In the genomic region with DNA sequence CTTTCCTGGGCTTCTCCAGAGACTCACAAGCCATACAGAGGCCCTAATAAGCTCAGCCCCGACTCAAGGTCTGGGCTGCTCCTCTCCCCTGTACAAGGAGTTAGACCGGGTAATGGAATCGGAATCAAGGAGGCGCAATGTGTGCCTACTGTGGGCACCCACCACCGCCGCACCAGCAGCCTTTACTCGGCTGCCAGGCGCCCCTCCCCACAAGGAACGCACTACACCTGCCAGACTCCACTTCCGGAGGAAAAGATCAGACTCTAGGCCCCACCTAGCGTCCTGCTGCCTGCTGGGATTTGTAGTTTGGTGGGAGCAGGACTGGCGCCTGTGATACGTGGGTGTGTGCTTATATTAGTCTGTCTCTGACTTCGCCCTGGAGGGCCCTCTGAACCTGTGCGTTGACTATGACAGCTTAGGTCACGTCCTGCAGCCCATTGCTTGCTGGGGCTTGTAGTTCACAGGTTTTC, we compare ENCODE assay signal across 7 mouse cellular contexts. TPM values are rescaled to one million over a fixed set of nuclear protein-coding genes. Genes with fewer than 3 reads are reported as not detected.
A peak's percentile ranks its signal among the peaks of the same experiment; 100 is the strongest.
DNase-seq lines count a peak whose midpoint lies in the region; ATAC-seq and TF ChIP-seq lines count a peak whose summit lies in the region.

No protein-coding gene starts in this region.

- H3K9ac ChIP-seq in intestine, postnatal 0 days (ENCODE audit: low read depth, low read length) = peak overlapping the region; percentile 58
- H3K9ac ChIP-seq in midbrain, embryonic 12.5 days (replicated peaks) = peak overlapping the region; percentile 59

- 3% methylated on average over 16 of the region's 16 CpGs for WGBS in intestine, postnatal 0 days
- under 1% methylated on average over 16 of the region's 16 CpGs for WGBS in midbrain, embryonic 12.5 days
- under 1% methylated on average over 16 of the region's 16 CpGs for WGBS in small intestine, adult 2 months

- peak overlapping the region; percentile 47 for H3K4me3 ChIP-seq in intestine, postnatal 0 days (ENCODE audit: low read depth, low read length)
- peak overlapping the region; percentile 53 for H3K4me3 ChIP-seq in midbrain, embryonic 12.5 days
- peak overlapping the region; percentile 79 for H3K4me3 ChIP-seq in small intestine, adult 2 months (ENCODE audit: low read depth, low read length)

- intact Hi-C loops in left cerebral cortex, postnatal 4 days (cut with DNase I) = no loop called here

- H3K4me1 ChIP-seq in intestine, postnatal 0 days (replicated peaks; ENCODE audit: control insufficient read depth, insufficient read depth, low read length) = no peaks in the 10 kb centered on the region
- peaks cover 12% of the 10 kb centered on the region for H3K4me1 ChIP-seq in midbrain, embryonic 12.5 days
- peaks cover 9% of the 10 kb centered on the region for H3K4me1 ChIP-seq in small intestine, adult 2 months (ENCODE audit: control insufficient read depth, insufficient read depth, insufficient read length, low read length)

- no peaks in the 10 kb centered on the region for H3K36me3 ChIP-seq in intestine, postnatal 0 days (ENCODE audit: control insufficient read depth, insufficient read depth)
- H3K36me3 ChIP-seq in midbrain, embryonic 12.5 days = no peaks in the 10 kb centered on the region
- H3K36me3 ChIP-seq in small intestine, adult 2 months (ENCODE audit: control insufficient read depth, insufficient read depth, low read length) = no peaks in the 10 kb centered on the region

- TF ChIP-seq CTCF in intestine, postnatal 0 days (IDR thresholded peaks at IDR 0.05; ENCODE audit: low read depth) = peak; percentile 37; the same call in 1 of the 2 replicates
- TF ChIP-seq CTCF in small intestine, adult 2 months (IDR thresholded peaks at IDR 0.05; ENCODE audit: extremely low read depth, insufficient read length, insufficient replicate concordance, low read depth, low read length) = no peak

- no peaks in the 10 kb centered on the region for H3K9me3 ChIP-seq in intestine, postnatal 0 days (ENCODE audit: control insufficient read depth)
- H3K9me3 ChIP-seq in midbrain, embryonic 12.5 days = no peaks in the 10 kb centered on the region

- peak overlapping the region; percentile 83 for H3K4me2 ChIP-seq in intestine, postnatal 0 days (replicated peaks; ENCODE audit: low read depth)
- H3K4me2 ChIP-seq in midbrain, embryonic 12.5 days (replicated peaks) = peak overlapping the region; percentile 77

- DNase-seq in adrenal gland, adult 8-10 months = peak; percentile 90
- DNase-seq in embryo, embryonic 9.5 days (ENCODE audit: extremely low spot score) = peak; percentile 76
- peak; percentile 93 for DNase-seq in gonadal fat pad, adult 2 months (ENCODE audit: low read depth)
- peak; percentile 85 for DNase-seq in left cerebral cortex, postnatal 4 days

- TF ChIP-seq POLR2A in small intestine, adult 2 months (IDR thresholded peaks at IDR 0.05; ENCODE audit: low read depth, low read length) = peak; percentile 86

- H3K27me3 ChIP-seq in intestine, postnatal 0 days (replicated peaks; ENCODE audit: control insufficient read depth, insufficient read depth, low read length) = no peaks in the 10 kb centered on the region
- H3K27me3 ChIP-seq in midbrain, embryonic 12.5 days = peaks cover under 1% of the 10 kb centered on the region; the same call in 1 of the 2 replicates
- H3K27me3 ChIP-seq in small intestine, adult 2 months (ENCODE audit: control insufficient read depth, insufficient read depth, low read length) = no peaks in the 10 kb centered on the region

- H3K27ac ChIP-seq in intestine, postnatal 0 days (ENCODE audit: low read depth, low read length) = no peak overlapping the region
- H3K27ac ChIP-seq in midbrain, embryonic 12.5 days (replicated peaks) = 0 out of 2 replicates have a peak overlapping the region, but pooled peaks have one; percentile 25
- peak overlapping the region; percentile 7; the same call in 1 of the 2 replicates for H3K27ac ChIP-seq in small intestine, adult 2 months (ENCODE audit: insufficient read depth, low read depth, low read length)

- peak; percentile 98 for ATAC-seq in intestine, postnatal 0 days
- ATAC-seq in midbrain, embryonic 12.5 days (ENCODE audit: low FRiP score, low read depth) = peak; percentile 92

RNA-seq across cellular contexts. Expression of a gene that starts 5.6 kb away (rescaled TPM):
- 100 to 1,000 TPM in 1 of 4 experiments, 10 to 100 TPM in 3; 49.1 to 110 (median 82.0) TPM for total RNA-seq in adrenal gland, adult 8-10 months (2022)
- polyA plus RNA-seq in gonadal fat pad, adult 2 months (2012; rRNA removed) = 138 TPM in 2 replicates
- polyA plus RNA-seq in intestine, postnatal 0 days (2015; fragmentation: Nextera tagmentation; extraction: Ambion mirVana) = 25.2 and 28.5 TPM in 2 replicates
- 1 to 10 TPM; 2.1 to 3.4 TPM for total RNA-seq in left cerebral cortex, postnatal 4 days (2021)
- 5.8 and 6.1 TPM in 2 replicates for polyA plus RNA-seq in midbrain, embryonic 12.5 days (2016; fragmentation: Nextera tagmentation; extraction: Ambion mirVana)
- 17.5 and 53.4 TPM in 2 replicates for polyA plus RNA-seq in small intestine, adult 2 months (2012; rRNA removed)

RNA-seq across cellular contexts. Expression of a gene that starts 17.1 kb away (rescaled TPM):
- under 1 TPM; 0.43 to 0.52 (median 0.47) TPM for total RNA-seq in adrenal gland, adult 8-10 months (2022)
- polyA plus RNA-seq in gonadal fat pad, adult 2 months (2012; rRNA removed) = 3.3 and 3.7 TPM in 2 replicates
- 0.12 and 0.16 TPM in 2 replicates for polyA plus RNA-seq in intestine, postnatal 0 days (2015; fragmentation: Nextera tagmentation; extraction: Ambion mirVana)
- total RNA-seq in left cerebral cortex, postnatal 4 days (2021) = under 1 TPM; 0.36 to 0.68 TPM
- polyA plus RNA-seq in midbrain, embryonic 12.5 days (2016; fragmentation: Nextera tagmentation; extraction: Ambion mirVana) = 0.63 and 0.97 TPM in 2 replicates
- 9.9 and 22.2 TPM in 2 replicates for polyA plus RNA-seq in small intestine, adult 2 months (2012; rRNA removed)

RNA-seq across cellular contexts. Expression of a gene that starts 59.6 kb away (rescaled TPM):
- total RNA-seq in adrenal gland, adult 8-10 months (2022) = 10 to 100 TPM; 19.9 to 35.5 (median 25.5) TPM
- polyA plus RNA-seq in gonadal fat pad, adult 2 months (2012; rRNA removed) = 29.9 and 32.8 TPM in 2 replicates
- 11.1 and 11.7 TPM in 2 replicates for polyA plus RNA-seq in intestine, postnatal 0 days (2015; fragmentation: Nextera tagmentation; extraction: Ambion mirVana)
- total RNA-seq in left cerebral cortex, postnatal 4 days (2021) = 10 to 100 TPM; 11.9 to 12.1 TPM
- 14.3 and 18.3 TPM in 2 replicates for polyA plus RNA-seq in midbrain, embryonic 12.5 days (2016; fragmentation: Nextera tagmentation; extraction: Ambion mirVana)
- polyA plus RNA-seq in small intestine, adult 2 months (2012; rRNA removed) = 13.3 and 22.3 TPM in 2 replicates

RNA-seq across cellular contexts. Expression of a gene that starts 59.7 kb away (rescaled TPM):
- total RNA-seq in adrenal gland, adult 8-10 months (2022) = 100 to 1,000 TPM; 269 to 371 (median 318) TPM
- polyA plus RNA-seq in gonadal fat pad, adult 2 months (2012; rRNA removed) = 55.1 and 64.5 TPM in 2 replicates
- 24.6 and 26.4 TPM in 2 replicates for polyA plus RNA-seq in intestine, postnatal 0 days (2015; fragmentation: Nextera tagmentation; extraction: Ambion mirVana)
- total RNA-seq in left cerebral cortex, postnatal 4 days (2021) = 10 to 100 TPM; 16.3 to 20.3 TPM
- 4.4 and 6.9 TPM in 2 replicates for polyA plus RNA-seq in midbrain, embryonic 12.5 days (2016; fragmentation: Nextera tagmentation; extraction: Ambion mirVana)
- 51.6 and 70.7 TPM in 2 replicates for polyA plus RNA-seq in small intestine, adult 2 months (2012; rRNA removed)
